Mouse (Mus musculus): ENCODE measurements around the gene Psma5. TPM values are rescaled to one million over a fixed set of nuclear protein-coding genes. Genes with fewer than 3 reads are reported as not detected.

Psma5 gene
- total RNA-seq, 2 experiments from 2014 or later, result 126 to 128 TPM

- no peak for DNase-seq (ENCODE audit: low spot score in 2 of 2)
Observed at GRCm38 (mm10) chr3:108303683-108304082, 47.0 kb downstream of the Psma5 start.

GRCm38 (mm10) chr3:108304747-108305146 lies 48.0 kb downstream of the Psma5 start:
- no peak for DNase-seq (ENCODE audit: low spot score in 2 of 2)

GRCm38 (mm10) chr3:108306387-108306786 lies 49.7 kb downstream of the Psma5 start:
- no peak for DNase-seq (ENCODE audit: low spot score in 2 of 2)

GRCm38 (mm10) chr3:108307485-108307884 lies 50.8 kb downstream of the Psma5 start:
- no peak for DNase-seq (ENCODE audit: low spot score in 2 of 2)

DNA sequence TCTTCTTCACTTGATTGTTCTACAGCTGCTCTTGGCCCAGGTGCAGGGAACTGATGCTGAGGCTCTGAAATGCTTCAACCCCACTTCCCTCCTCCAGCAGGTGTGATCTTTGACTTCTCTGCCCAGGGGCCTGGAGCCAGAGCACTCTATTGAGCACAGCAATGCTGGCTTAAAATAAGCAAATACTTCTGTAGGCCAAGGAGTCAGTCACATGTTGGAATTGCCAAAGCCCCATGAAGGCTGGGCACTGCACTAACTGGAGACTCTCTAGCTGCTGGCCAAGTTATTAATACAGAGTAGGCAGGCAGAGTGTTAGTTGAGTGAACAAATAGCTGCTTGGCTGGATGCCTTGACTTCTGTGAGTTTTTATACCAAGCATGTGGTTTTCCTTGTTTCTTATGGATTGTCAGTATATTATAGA lies 54.2 kb downstream of the Psma5 start:
- DNase-seq (ENCODE audit: low spot score in 2 of 2), result peak in 1 of 2 experiments; percentile 43

- DNase-seq (ENCODE audit: low spot score in 2 of 2), result no peak
Observed at GRCm38 (mm10) chr3:108311688-108312087, 55.0 kb downstream of the Psma5 start.

DNA sequence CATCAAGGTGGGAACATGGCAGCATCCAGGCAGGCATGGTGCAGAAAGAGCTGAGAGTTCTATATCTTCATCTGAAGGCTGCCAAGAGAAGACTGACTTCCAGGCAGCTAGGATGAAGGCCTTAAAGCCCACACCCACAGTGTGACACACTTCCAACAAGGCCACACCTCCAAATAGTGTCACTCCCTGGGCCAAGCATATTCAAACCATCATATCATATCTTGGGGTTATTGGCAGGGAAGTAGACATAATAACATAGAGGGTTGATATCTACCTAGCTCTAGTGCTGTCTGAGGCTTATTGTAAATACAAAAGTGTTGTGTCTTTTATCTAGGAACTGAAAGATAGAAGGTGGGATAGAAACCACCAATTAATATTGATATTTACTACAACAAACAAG lies 55.7 kb downstream of the Psma5 start:
- no peak for DNase-seq (ENCODE audit: low spot score in 2 of 2)

DNA sequence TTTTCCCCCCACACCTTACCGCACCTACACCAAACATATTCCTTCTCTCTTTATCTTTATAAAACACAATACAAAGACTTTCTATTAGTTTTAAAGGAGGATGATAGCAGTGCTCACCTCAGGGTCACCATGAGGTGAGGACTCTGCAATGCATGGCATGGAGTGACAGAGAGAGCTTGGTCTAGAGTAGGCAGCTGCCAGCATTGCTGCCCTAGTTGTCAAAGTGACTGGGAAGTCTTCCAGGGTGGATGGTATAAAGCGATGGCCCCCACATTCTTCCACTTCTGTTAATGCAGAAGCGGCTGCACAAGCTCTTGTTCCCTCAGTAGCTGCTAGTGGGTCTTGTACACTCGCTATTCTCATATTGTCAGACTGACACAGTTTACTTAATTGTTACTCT lies 56.4 kb downstream of the Psma5 start:
- DNase-seq (ENCODE audit: low spot score in 2 of 2), result no peak

GRCm38 (mm10) chr3:108314038-108314675 lies 57.4 kb downstream of the Psma5 start:
- no peak for DNase-seq (ENCODE audit: low spot score in 2 of 2)

- DNase-seq (ENCODE audit: low spot score in 2 of 2), result no peak
Observed at GRCm38 (mm10) chr3:108318517-108318916, 61.8 kb downstream of the Psma5 start.

GRCm38 (mm10) chr3:108321671-108322070 lies 64.9 kb downstream of the Psma5 start:
- no peak for DNase-seq (ENCODE audit: low spot score in 2 of 2)

DNA sequence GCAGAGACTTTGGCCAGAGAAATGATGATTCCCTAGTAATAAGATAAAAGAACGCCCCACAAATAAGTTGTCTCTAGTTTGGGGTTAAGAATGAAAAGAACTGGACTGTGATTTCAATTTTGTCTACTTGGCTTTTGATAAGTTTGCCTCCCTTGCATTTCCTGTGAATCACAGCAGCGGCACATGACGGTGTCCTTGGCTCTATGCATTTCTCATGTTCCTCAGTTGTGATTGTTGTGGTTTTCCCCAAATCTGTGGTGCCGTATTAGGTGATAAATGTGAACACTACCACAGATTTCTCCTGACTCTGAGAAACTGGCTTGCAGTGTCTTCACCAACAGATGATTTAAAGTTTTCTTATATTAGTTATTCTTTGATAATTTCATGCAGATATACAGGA lies 65.4 kb downstream of the Psma5 start:
- DNase-seq (ENCODE audit: low spot score in 2 of 2), result no peak

GRCm38 (mm10) chr3:108322962-108323361 lies 66.2 kb downstream of the Psma5 start:
- DNase-seq (ENCODE audit: low spot score in 2 of 2), result peak in 1 of 2 experiments; percentile 36

DNA sequence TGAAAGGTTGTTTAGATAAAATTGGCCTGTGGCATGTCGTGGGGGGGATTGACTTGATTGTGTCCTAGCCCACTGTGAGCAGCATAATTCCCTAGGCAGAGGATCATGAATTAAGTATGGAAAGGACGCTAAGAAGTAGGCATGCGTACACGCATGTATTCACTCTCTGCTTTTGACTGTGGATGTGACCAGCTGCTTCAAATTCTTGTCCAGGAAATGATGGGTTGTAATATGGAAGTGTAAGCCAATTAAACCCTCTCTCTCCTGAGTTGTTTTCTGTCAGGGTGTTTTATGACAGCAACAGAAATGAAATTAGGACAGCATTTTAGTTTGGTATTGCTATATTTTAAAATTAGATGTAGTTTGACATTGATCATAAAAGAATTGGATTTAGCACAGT lies 68.1 kb downstream of the Psma5 start:
- no peak for DNase-seq (ENCODE audit: low spot score in 2 of 2)

GRCm38 (mm10) chr3:108325521-108325920 lies 68.8 kb downstream of the Psma5 start:
- no peak for DNase-seq (ENCODE audit: low spot score in 2 of 2)

GRCm38 (mm10) chr3:108327275-108327674 lies 70.5 kb downstream of the Psma5 start:
- DNase-seq (ENCODE audit: low spot score in 2 of 2), result no peak

GRCm38 (mm10) chr3:108327916-108328315 lies 71.2 kb downstream of the Psma5 start:
- peak in 1 of 2 experiments; percentile 36 for DNase-seq (ENCODE audit: low spot score in 2 of 2)

DNA sequence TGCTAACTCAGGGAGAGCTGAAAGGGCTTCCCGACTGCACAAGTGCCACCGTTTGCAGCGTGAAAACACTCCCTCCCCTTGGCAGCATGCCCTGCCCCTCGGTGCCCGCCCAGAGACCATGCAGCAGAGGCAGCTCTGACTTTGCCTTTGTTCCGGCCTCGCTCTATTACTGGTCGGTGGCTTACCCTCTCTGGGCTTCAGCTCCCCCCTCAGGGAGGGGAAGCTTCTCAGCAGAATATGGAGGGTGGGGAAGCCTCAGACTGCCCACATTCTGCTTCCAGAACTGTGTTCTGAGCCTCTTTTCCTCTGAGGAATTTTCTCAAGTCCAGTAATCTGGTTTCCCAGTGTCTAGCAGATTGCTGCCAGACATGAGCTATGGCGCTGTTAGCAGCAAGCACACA lies 71.7 kb downstream of the Psma5 start:
- peak; percentile 64 to 81 for DNase-seq (ENCODE audit: low spot score in 2 of 2)

Other genes starting within 250 kb of the Psma5 start
- 10 to 100 TPM; 59.6 to 61.2 TPM for gene Gstm1, start 239.0 kb upstream of the Psma5 start, total RNA-seq (2021)
- 1 to 10 TPM; 7.9 to 9.8 TPM for gene Gstm4, start 212.0 kb upstream of the Psma5 start, total RNA-seq (2021)
- 10 to 100 TPM; 20.2 to 22.2 TPM for gene Ampd2, start 170.3 kb upstream of the Psma5 start, total RNA-seq (2021)
- under 1 TPM; 0.31 to 0.49 TPM for gene Gnat2, start 164.1 kb upstream of the Psma5 start, total RNA-seq (2021)
- gene Gnai3, start 110.8 kb upstream of the Psma5 start, total RNA-seq (2021), result 10 to 100 TPM; 56.6 to 60.5 TPM
- under 1 TPM; 0.18 to 0.22 TPM for gene Gpr61, start 102.0 kb upstream of the Psma5 start, total RNA-seq (2021)
- 10 to 100 TPM; 27.9 to 32.2 TPM for gene Amigo1, start 70.6 kb upstream of the Psma5 start, total RNA-seq (2021)
- gene Cyb561d1, start 55.7 kb upstream of the Psma5 start, total RNA-seq (2021), result 1 to 10 TPM; 4.5 to 6.1 TPM
- 10 to 100 TPM; 16.4 to 27.7 TPM for gene Atxn7l2, start 46.0 kb upstream of the Psma5 start, total RNA-seq (2021)
- 100 to 1,000 TPM; 441 to 517 TPM for gene Sypl2, start 30.3 kb upstream of the Psma5 start, total RNA-seq (2021)
- 10 to 100 TPM; 54.6 to 59.9 TPM for gene Sort1, start 27.2 kb downstream of the Psma5 start, total RNA-seq (2021)
- not detected for gene Mybphl, start 108.0 kb downstream of the Psma5 start, total RNA-seq (2021)
- gene Psrc1, start 126.9 kb downstream of the Psma5 start, total RNA-seq (2021), result 1 to 10 TPM; 4.1 to 6.0 TPM
- 1 to 10 TPM; 3.0 to 5.9 TPM for gene Celsr2, start 158.6 kb downstream of the Psma5 start, total RNA-seq (2021)
- gene Sars, start 188.3 kb downstream of the Psma5 start, total RNA-seq (2021), result 100 to 1,000 TPM; 107 to 113 TPM